Mouse (Mus musculus) stomach, embryonic 16.5 days (tissue): ENCODE data around the gene Galnt17. TPM values are rescaled to one million over a fixed set of nuclear protein-coding genes. Genes with fewer than 3 reads are reported as not detected.

ENCODE experiments used
- ATAC-seq: fragments of 200-750 bp; cut with Nextera tagmentation; 2 replicates; pipeline ENCODE4 v1.8.0; 2017; ENCODE audit warnings: moderate number of reproducible peaks, moderate TSS enrichment; ENCODE audit not compliant: insufficient read depth, low FRiP score
- H3K27ac ChIP-seq: fragments of 300-500 bp; sonication (generic); 2 replicates; pipeline ENCODE4 v1.5.1; 2014; ENCODE audit warnings: low read length
- H3K27me3 ChIP-seq: fragments of 300-500 bp; sonication (generic); 2 replicates; pipeline ENCODE4 v1.6.1; 2014; ENCODE audit warnings: low read length, control low read depth, mixed read lengths; ENCODE audit not compliant: control insufficient read depth, insufficient read depth
- H3K36me3 ChIP-seq: fragments of 300-500 bp; sonication (generic); 2 replicates; pipeline ENCODE4 v1.6.1; 2014; ENCODE audit warnings: low read length; ENCODE audit not compliant: control insufficient read depth, insufficient read depth
- H3K4me1 ChIP-seq: fragments of 300-500 bp; sonication (generic); 2 replicates; pipeline ENCODE4 v1.6.1; 2014; ENCODE audit warnings: low read length, control low read depth, mixed read lengths; ENCODE audit not compliant: control insufficient read depth, insufficient read depth
- H3K4me2 ChIP-seq: fragments of 300-500 bp; sonication (generic); 2 replicates; pipeline ENCODE4 v1.6.1; 2014; ENCODE audit warnings: low read depth, low read length, mixed read lengths
- H3K4me3 ChIP-seq: fragments of 300-500 bp; sonication (generic); replicated peaks from 2 replicates; pipeline ENCODE4 v1.5.1; 2014; ENCODE audit warnings: mild to moderate bottlenecking, low read length
- H3K9ac ChIP-seq: fragments of 300-500 bp; sonication (generic); 2 replicates; pipeline ENCODE4 v1.6.1; 2014; ENCODE audit warnings: low read length
- H3K9me3 ChIP-seq: fragments of 300-500 bp; sonication (generic); replicated peaks from 2 replicates; pipeline ENCODE4 v1.6.1; 2016; ENCODE audit warnings: low read length, control low read depth; ENCODE audit not compliant: control insufficient read depth
- WGBS: fragments of 180-500 bp; shearing (Covaris S2); extraction: QIAGEN DNeasy Blood & Tissue Kit; methylation state at CpG from one replicate; pipeline ENCODE4 v1.1.7; 2014; 5-methylcytosine and 5-hydroxymethylcytosine counted together
- polyA plus RNA-seq: library from polyadenylated mRNA; unstranded; fragments of >200 nt; fragmentation: Nextera tagmentation; extraction: Ambion mirVana; gene quantifications from 2 replicates; pipeline ENCODE4 v1.2.1, GENCODE M21; 2015

The Galnt17 gene
- polyA plus RNA-seq, 1 experiment from 2014 or later, result 1.3 TPM

- Histone ChIP-seq H3K4me1 (peaks cover 7% of the 10 kb centered on the region), H3K27ac (no peak overlapping the region), H3K27me3 (peaks cover 27% of the 10 kb centered on the region), H3K9ac (no peak overlapping the region), H3K4me3 (no peak overlapping the region), H3K4me2 (no peak overlapping the region), H3K9me3 (no peaks in the 10 kb centered on the region), H3K36me3 (no peaks in the 10 kb centered on the region)
- no peak for ATAC-seq
- 44% methylated on average over 5 of the region's 5 CpGs for WGBS
Measured at GRCm38 (mm10) chr5:131305223-131305622, 3.1 kb downstream of the Galnt17 start.

GRCm38 (mm10) chr5:131301526-131301925, 6.8 kb downstream of the Galnt17 start:
- peaks cover 4% of the 10 kb centered on the region for H3K4me1 ChIP-seq
- no peaks in the 10 kb centered on the region for H3K36me3 ChIP-seq
- H3K27ac ChIP-seq, result no peak overlapping the region
- no peak overlapping the region for H3K4me3 ChIP-seq
- H3K4me2 ChIP-seq, result no peak overlapping the region
- no peak overlapping the region for H3K9ac ChIP-seq
- H3K9me3 ChIP-seq, result no peaks in the 10 kb centered on the region
- no peak for ATAC-seq
- peaks cover 14% of the 10 kb centered on the region for H3K27me3 ChIP-seq
- WGBS, result 92% methylated on average over 3 of the region's 3 CpGs

GRCm38 (mm10) chr5:131293726-131294449, 14.4 kb downstream of the Galnt17 start:
- no peak for ATAC-seq
- Histone ChIP-seq H3K4me2 (no peak overlapping the region), H3K9me3 (no peaks in the 10 kb centered on the region), H3K27ac (no peak overlapping the region), H3K4me1 (no peaks in the 10 kb centered on the region), H3K9ac (no peak overlapping the region), H3K36me3 (no peaks in the 10 kb centered on the region), H3K27me3 (no peaks in the 10 kb centered on the region), H3K4me3 (no peak overlapping the region)
- 89% methylated on average over 16 of the region's 16 CpGs for WGBS

GRCm38 (mm10) chr5:131287091-131287490, 21.2 kb downstream of the Galnt17 start:
- WGBS, result 85% methylated on average over 6 of the region's 6 CpGs
- H3K9me3 ChIP-seq, result no peaks in the 10 kb centered on the region
- no peak for ATAC-seq
- no peak overlapping the region for H3K4me3 ChIP-seq
- no peak overlapping the region for H3K27ac ChIP-seq
- H3K4me1 ChIP-seq, result no peaks in the 10 kb centered on the region
- no peak overlapping the region for H3K4me2 ChIP-seq
- H3K9ac ChIP-seq, result no peak overlapping the region
- H3K36me3 ChIP-seq, result no peaks in the 10 kb centered on the region
- H3K27me3 ChIP-seq, result no peaks in the 10 kb centered on the region

GRCm38 (mm10) chr5:131286680-131287079, 21.6 kb downstream of the Galnt17 start:
- Histone ChIP-seq H3K4me1 (no peaks in the 10 kb centered on the region), H3K9ac (no peak overlapping the region), H3K4me3 (no peak overlapping the region), H3K9me3 (no peaks in the 10 kb centered on the region), H3K4me2 (no peak overlapping the region), H3K27ac (no peak overlapping the region), H3K27me3 (no peaks in the 10 kb centered on the region), H3K36me3 (no peaks in the 10 kb centered on the region)
- ATAC-seq, result no peak
- 89% methylated on average over 2 of the region's 2 CpGs for WGBS

GRCm38 (mm10) chr5:131280349-131280748, 27.9 kb downstream of the Galnt17 start:
- Histone ChIP-seq H3K9me3 (0 out of 2 replicates have a peak, but pooled peaks cover 3% of the 10 kb centered on the region), H3K36me3 (no peaks in the 10 kb centered on the region), H3K27ac (no peak overlapping the region), H3K4me1 (no peaks in the 10 kb centered on the region), H3K4me2 (no peak overlapping the region), H3K9ac (no peak overlapping the region), H3K27me3 (no peaks in the 10 kb centered on the region), H3K4me3 (no peak overlapping the region)
- WGBS, result 52% methylated on average over 2 of the region's 2 CpGs
- ATAC-seq, result no peak

GRCm38 (mm10) chr5:131279286-131279685, 29.0 kb downstream of the Galnt17 start:
- Histone ChIP-seq H3K27ac (no peak overlapping the region), H3K27me3 (no peaks in the 10 kb centered on the region), H3K9me3 (0 out of 2 replicates have a peak, but pooled peaks cover 3% of the 10 kb centered on the region), H3K4me3 (no peak overlapping the region), H3K36me3 (no peaks in the 10 kb centered on the region), H3K4me2 (no peak overlapping the region), H3K4me1 (no peaks in the 10 kb centered on the region), H3K9ac (no peak overlapping the region)
- no peak for ATAC-seq
- WGBS, result 67% methylated on average over 10 of the region's 10 CpGs

- WGBS, result 52% methylated on average over 7 of the region's 7 CpGs
- H3K9ac ChIP-seq, result no peak overlapping the region
- H3K4me3 ChIP-seq, result no peak overlapping the region
- H3K27ac ChIP-seq, result no peak overlapping the region
- no peaks in the 10 kb centered on the region for H3K27me3 ChIP-seq
- ATAC-seq, result no peak
- H3K36me3 ChIP-seq, result no peaks in the 10 kb centered on the region
- H3K9me3 ChIP-seq, result 0 out of 2 replicates have a peak, but pooled peaks cover 3% of the 10 kb centered on the region
- H3K4me2 ChIP-seq, result no peak overlapping the region
- no peaks in the 10 kb centered on the region for H3K4me1 ChIP-seq
Measured at GRCm38 (mm10) chr5:131277227-131277626, 31.1 kb downstream of the Galnt17 start.

GRCm38 (mm10) chr5:131266291-131266690, 42.0 kb downstream of the Galnt17 start:
- Histone ChIP-seq H3K9ac (no peak overlapping the region), H3K27me3 (no peaks in the 10 kb centered on the region), H3K4me1 (no peaks in the 10 kb centered on the region), H3K9me3 (no peaks in the 10 kb centered on the region), H3K4me3 (no peak overlapping the region), H3K27ac (no peak overlapping the region), H3K36me3 (no peaks in the 10 kb centered on the region), H3K4me2 (no peak overlapping the region)
- ATAC-seq, result no peak
- 74% methylated on average over 2 of the region's 2 CpGs for WGBS
